Mouse (Mus musculus): Measurements from ENCODE around the gene Flt1.
A peak's percentile ranks its signal among the peaks of the same experiment; 100 is the strongest.

The Flt1 gene

DNA sequence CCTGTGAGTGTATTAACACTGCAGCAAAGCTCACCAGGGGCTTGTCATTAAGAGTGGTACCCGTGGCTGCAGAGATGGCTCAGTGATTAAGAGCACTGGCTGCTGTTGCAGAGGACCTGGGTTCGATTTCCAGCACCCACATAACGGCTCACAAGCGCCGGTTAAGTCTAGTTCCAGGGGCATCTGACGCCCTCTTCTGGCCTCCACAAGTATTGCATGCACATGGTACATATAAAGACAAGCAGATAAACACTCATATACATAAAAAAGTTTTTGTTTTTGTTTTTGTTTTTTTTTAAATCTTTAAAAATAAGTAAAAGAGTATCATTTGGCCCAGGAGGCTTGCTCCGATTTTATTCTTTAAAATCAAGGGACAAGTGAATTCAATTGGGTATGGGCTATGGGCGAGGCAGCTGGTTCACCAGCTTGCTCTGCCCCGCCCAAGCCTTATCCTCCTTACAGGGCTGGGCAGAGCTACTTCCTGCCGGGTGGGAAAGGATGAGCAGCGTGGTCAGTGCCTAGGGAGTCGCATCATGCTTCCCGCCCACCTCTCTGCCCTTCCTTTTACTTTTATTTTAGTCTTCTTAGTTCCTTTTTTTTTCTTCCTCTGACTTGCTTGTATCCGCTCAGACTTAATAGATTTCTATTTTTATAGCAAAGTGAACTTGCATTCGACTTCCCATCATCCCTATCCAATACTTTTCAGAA, 57.0 kb downstream of the Flt1 start:
- DNase-seq (ENCODE audit: low spot score), result no peak

- no peak for DNase-seq (ENCODE audit: low spot score)
Measured at GRCm38 (mm10) chr5:147665946-147666345, 59.9 kb downstream of the Flt1 start.

GRCm38 (mm10) chr5:147665381-147665780, 60.4 kb downstream of the Flt1 start:
- no peak for DNase-seq (ENCODE audit: low spot score)

- DNase-seq (ENCODE audit: low spot score), result no peak
Measured at GRCm38 (mm10) chr5:147659909-147660308, 65.9 kb downstream of the Flt1 start.

- DNase-seq (ENCODE audit: low spot score), result peak; percentile 13
Measured at GRCm38 (mm10) chr5:147657882-147658855, 67.6 kb downstream of the Flt1 start.

DNA sequence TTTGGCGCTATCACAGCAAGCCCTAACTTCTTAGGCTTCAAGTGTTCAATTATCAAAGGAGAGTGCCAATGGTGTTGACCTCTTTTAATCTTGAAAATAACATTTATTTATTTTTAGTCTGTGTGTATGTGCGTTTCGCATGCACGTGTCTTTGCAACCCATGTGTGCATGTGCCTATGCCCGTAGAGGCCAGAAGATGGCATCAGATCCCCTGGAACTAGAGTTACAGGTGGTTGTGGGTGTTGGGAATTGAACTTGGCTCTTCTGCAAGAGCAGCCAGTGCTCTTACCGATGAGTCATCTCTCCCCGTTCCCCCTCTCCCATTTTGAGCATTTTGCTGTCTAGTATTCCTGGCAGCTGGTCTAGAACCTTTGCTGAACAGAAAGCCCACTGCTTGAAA, 70.0 kb downstream of the Flt1 start:
- no peak for DNase-seq (ENCODE audit: low spot score)

GRCm38 (mm10) chr5:147651233-147651632, 74.6 kb downstream of the Flt1 start:
- no peak for DNase-seq (ENCODE audit: low spot score)

DNA sequence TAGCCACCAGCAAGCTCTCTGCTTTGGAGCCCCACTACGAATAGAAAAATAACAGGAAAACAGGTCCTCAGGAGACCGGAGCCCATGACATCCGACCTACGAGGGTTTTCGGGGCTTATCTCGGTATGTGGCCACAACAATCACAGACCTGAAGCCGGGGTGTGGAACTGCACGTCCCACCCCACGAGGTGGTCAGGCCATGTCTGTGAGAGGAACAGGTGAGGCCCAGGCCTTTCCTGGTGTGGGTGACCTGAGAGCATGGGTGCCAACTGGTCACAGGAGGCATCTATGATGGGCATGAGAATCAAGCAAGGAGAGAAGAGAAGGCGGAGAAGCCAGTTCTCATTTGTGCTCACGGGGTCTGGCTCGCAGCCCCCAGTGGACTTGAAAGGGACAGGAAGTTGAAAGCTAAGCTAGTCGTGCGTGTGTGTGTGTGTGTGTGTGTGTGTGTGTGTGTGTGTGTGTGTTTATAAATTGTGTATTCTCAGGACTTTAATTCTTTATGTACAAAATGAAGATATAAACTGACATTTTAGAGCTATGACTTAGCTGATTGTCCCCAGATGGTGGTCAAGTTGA, 79.4 kb downstream of the Flt1 start:
- no peak for DNase-seq (ENCODE audit: low spot score)

DNA sequence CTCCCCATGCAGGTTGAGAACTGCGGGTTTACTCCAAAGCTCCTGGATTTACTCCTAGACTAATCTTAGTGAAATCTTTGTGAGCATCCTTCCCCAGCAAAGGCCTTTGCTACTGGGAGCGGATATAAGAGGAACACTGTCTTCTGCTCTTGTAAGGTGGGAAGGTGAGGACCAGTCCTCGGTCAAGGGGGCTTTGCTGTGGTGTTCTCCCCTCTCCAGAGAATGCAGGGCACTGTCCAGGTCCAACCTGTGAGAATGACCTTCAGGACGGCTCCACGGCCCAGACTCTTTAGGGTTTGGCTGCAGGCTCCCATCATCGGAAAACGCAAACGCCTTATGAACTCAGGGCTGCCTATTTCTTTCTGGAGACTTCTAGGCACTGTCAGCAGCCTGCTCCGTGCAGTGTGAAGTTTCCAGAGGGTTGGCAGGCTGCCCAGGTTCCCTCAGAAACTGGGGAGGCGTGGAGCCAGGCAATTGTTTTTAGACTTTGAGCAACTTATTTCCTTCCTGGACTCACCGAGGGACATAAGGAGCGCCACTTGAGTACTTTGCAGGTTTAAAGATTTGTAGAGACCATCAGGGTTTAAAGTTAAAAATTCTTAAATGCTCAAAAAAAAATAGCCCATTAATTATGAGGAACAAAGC, 80.7 kb downstream of the Flt1 start:
- DNase-seq (ENCODE audit: low spot score), result no peak

DNA sequence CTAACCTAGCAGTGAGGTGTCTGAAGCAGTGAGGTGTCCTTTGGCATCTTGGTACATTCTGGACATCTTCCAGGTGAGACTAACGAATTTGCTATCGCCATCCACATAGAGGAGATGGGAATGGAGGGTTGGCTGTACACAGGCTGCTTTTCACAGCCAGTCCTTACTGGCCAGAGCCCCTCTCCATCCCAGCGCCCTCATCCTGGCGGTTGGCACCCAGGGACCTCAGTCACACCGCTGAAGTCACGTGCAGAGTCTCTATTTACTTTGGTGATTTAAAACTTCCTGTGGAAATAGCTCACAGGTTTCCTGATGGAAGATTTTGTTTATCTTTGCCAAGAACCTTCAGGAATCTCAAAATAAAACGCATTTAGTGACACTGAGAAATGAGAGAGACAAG, 84.4 kb downstream of the Flt1 start:
- no peak for DNase-seq (ENCODE audit: low spot score)

- no peak for DNase-seq (ENCODE audit: low spot score)
Measured at GRCm38 (mm10) chr5:147639940-147640339, 85.9 kb downstream of the Flt1 start.

DNA sequence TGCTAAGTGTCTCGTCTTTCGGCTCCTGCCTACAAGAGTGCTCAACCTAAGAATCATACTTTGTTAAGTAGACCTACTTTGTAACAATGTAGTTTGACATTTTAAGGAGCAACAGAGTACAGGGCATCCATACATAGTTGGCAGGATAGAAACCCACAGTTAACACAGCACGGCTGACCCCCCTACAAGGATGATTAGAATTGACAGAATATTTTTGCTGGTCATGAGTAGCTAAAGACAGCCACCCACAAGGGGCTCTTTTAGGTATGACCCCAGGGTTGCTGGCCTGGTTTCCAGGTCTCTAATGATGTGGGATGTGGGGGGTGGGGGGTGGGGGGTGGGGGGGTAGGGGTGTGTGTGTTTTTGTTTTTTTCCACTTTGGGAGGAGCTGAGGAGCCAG, 89.1 kb downstream of the Flt1 start:
- no peak for DNase-seq (ENCODE audit: low spot score)

DNA sequence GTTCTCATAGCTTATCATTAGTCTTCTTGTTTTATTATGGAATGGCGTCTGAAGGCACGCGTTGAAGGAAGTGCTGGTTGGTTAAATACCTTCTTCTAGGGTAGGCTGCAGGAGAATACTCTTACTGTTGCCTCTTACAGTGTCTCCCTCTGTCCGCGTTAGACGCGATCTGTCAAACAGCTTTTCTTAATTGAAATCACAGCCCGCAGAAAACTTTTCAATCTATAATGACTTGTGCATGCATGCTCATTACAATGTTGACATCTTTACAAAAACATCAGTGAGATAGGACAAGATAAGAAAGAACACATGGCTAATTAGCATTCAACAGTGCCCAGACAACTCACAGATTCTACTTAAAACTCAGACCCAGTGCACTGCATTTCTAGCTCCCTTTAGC, 89.9 kb downstream of the Flt1 start:
- DNase-seq (ENCODE audit: low spot score), result no peak

DNA sequence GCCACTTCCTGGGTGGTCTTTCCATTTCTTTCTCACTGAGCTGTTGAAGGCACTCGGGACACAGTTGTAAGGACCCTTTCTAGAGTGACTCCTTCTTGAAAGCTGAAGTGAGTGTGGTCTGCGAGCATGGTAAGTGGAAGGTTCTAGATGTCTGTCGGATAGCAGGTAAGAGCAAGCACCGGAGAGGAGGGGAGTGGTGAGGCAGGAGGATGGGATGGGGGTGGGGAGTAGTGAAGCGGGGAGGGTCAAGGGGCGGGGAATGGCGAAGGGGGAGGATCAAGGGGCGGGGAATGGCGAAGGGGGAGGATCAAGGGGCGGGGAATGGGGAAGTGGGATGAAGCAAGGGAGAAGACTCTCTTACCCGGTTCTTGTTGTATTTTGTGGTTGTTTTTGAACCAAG, 91.8 kb downstream of the Flt1 start:
- peak; percentile 33 for DNase-seq (ENCODE audit: low spot score)

GRCm38 (mm10) chr5:147632716-147633115, 93.1 kb downstream of the Flt1 start:
- DNase-seq (ENCODE audit: low spot score), result no peak

DNA sequence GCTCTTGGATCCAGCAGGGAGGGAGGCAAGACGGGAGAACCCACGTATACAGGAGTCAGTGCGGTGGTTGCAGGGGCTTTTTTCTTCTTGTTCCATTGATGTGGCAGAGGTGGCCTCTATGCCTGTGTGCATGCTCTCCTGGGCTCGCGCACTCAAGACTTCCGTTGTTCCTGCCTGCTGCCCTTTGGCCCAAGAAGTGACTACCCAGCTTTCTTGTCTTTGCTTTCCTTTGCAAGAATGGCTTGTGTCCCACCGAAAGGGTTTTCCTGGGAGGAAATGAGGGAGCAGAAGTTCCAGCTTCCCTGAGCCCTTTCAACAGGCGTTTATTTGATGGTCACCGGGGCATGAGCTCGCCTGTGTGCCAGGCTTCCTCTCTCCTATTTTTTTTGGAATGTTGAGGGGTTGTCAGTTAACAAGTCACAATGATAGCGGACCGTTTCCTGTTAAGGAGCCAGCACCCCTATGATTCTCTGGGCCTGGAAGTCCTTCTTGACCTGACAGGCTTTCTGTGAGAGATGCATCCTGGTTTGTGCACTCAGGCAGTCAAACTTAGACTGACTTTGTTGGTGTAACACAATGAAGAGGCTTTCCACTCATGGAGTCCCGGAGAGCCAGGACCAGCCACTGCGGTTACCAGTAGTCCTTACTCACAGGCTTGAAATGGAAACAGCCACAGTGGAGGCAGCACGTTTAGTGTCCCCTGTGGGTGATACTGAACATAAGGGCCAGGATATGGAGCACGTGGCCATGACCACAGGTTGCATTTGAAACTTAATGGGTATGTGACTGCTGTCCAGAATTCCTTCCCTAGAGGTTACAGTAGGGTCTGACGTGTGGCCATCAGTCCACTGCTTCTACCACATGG, 95.2 kb downstream of the Flt1 start:
- no peak for DNase-seq (ENCODE audit: low spot score)

DNA sequence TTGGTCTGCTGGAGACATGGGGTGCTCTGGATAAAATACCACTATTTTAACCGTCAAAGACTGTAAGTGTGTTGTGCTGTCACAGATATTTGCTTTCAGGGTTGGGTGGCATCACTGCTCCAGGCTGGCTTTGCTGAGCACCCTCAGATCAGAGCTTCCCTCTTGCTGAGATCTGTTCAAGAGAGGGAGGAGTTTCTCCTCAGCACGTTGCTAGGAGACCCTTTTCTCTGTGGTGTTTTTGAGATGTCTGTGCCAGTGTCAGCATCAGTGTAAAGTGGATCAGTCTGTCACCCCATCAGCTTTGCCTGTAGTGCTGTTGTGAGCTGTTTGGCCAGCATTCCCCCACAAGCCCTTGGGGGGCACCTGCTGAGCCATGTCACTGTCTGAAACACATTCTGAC, 98.9 kb downstream of the Flt1 start:
- DNase-seq (ENCODE audit: low spot score), result no peak

- DNase-seq (ENCODE audit: low spot score), result no peak
Measured at GRCm38 (mm10) chr5:147623747-147624146, 102.1 kb downstream of the Flt1 start.

- DNase-seq (ENCODE audit: low spot score), result peak; percentile 63
Measured at GRCm38 (mm10) chr5:147620178-147620577, 105.6 kb downstream of the Flt1 start.

GRCm38 (mm10) chr5:147618243-147618642, 107.6 kb downstream of the Flt1 start:
- no peak for DNase-seq (ENCODE audit: low spot score)

- DNase-seq (ENCODE audit: low spot score), result no peak
Measured at GRCm38 (mm10) chr5:147616450-147616849, 109.4 kb downstream of the Flt1 start.
